Mouse (Mus musculus): Measurements from ENCODE around the gene Ash1l. TPM values are rescaled to one million over a fixed set of nuclear protein-coding genes. Genes with fewer than 3 reads are reported as not detected.

Gene Ash1l
- total and polyA plus RNA-seq, 3 experiments: 9.6 to 22.2 (median 12.8) TPM

- peak; percentile 70; the same call in 1 of the 2 replicates for TF ChIP-seq BHLHE40 (IDR thresholded peaks at IDR 0.05; ENCODE audit: borderline replicate concordance, low read depth, low read length)
- no peak for TF ChIP-seq ZKSCAN1 (IDR thresholded peaks at IDR 0.05; ENCODE audit: low read depth, low read length)
- peak; percentile 31; the same call in 1 of the 2 replicates for TF ChIP-seq POLR2AphosphoS5 (IDR thresholded peaks at IDR 0.05; ENCODE audit: borderline replicate concordance, low read depth, low read length)
- TF ChIP-seq CHD2 (IDR thresholded peaks at IDR 0.05; ENCODE audit: low read length): no peak
- peak; percentile 98 for TF ChIP-seq ZMIZ1 (IDR thresholded peaks at IDR 0.05; ENCODE audit: low read depth, low read length)
- TF ChIP-seq MAZ (IDR thresholded peaks at IDR 0.05; ENCODE audit: low read depth, low read length): peak; percentile 87; the same call in 1 of the 2 replicates
- TF ChIP-seq TCF12 (IDR thresholded peaks at IDR 0.05; ENCODE audit: low read depth, low read length): peak; percentile 73
Observed at GRCm38 (mm10) chr3:88913511-88914383, 36.7 kb upstream of the Ash1l start, which contains the start of gene Msto1 (continued).

GRCm38 (mm10) chr3:88914384-88914810 lies 36.0 kb upstream of the Ash1l start:
- H3K9ac ChIP-seq (ENCODE audit: control insufficient read depth, low read depth, low read length, poor library complexity, severe bottlenecking): peak overlapping the region; percentile 80
- TF ChIP-seq CTCF (IDR thresholded peaks at IDR 0.05 in 2 of 3, conservative IDR thresholded peaks at IDR 0.05 in 1 of 3; ENCODE audit: control insufficient read depth in 1 of 3, insufficient read depth in 1 of 3, low read depth in 2 of 3, low read length in 3 of 3, poor library complexity in 1 of 3, severe bottlenecking in 1 of 3): no peak
- peak; percentile 63 for TF ChIP-seq GATA1 (IDR thresholded peaks at IDR 0.05; ENCODE audit: low read depth, low read length)
- TF ChIP-seq CHD1 (IDR thresholded peaks at IDR 0.05; ENCODE audit: low read depth, low read length): peak; percentile 88; the same call in 1 of the 2 replicates
- no peak for TF ChIP-seq MXI1 (IDR thresholded peaks at IDR 0.05; ENCODE audit: low read depth, low read length)
- TF ChIP-seq EP300 (IDR thresholded peaks at IDR 0.05; ENCODE audit: low read depth in 1 of 2, low read length in 2 of 2): no peak
- TF ChIP-seq SMC3 (IDR thresholded peaks at IDR 0.05; ENCODE audit: low read depth, low read length): no peak
- TF ChIP-seq RCOR1 (IDR thresholded peaks at IDR 0.05; ENCODE audit: low read depth, low read length): peak; percentile 88
- no peak for DNase-seq (ENCODE audit: low read depth, low spot score)
- peaks cover 0 to 9% of the 10 kb centered on the region in 2 experiments; a peak in 2 of 4 replicates for H3K36me3 ChIP-seq (ENCODE audit: control insufficient read depth in 1 of 2, insufficient read depth in 2 of 2, low read length in 2 of 2)
- H3K27me3 ChIP-seq (ENCODE audit: control insufficient read depth in 1 of 2, insufficient read depth in 2 of 2, low read length in 2 of 2): no peaks in the 10 kb centered on the region
- H3K4me1 ChIP-seq (ENCODE audit: control insufficient read depth in 1 of 2, insufficient read depth in 2 of 2, low read length in 2 of 2): peaks cover 0 to 12% of the 10 kb centered on the region in 2 experiments; a peak in 1 of 4 replicates
- H3K4me3 ChIP-seq (ENCODE audit: control insufficient read depth in 1 of 2, insufficient read depth in 1 of 2, low read depth in 2 of 2, low read length in 2 of 2): peak overlapping the region; percentile 67 to 81
- H3K27ac ChIP-seq (ENCODE audit: control insufficient read depth, low read depth, low read length): peak overlapping the region; percentile 79
- no peaks in the 10 kb centered on the region for H3K9me3 ChIP-seq (replicated peaks; ENCODE audit: insufficient read depth, low read length)
- H3K79me2 ChIP-seq (ENCODE audit: control insufficient read depth, insufficient read depth, low read length, poor library complexity): peaks cover 13% of the 10 kb centered on the region

- H3K4me3 ChIP-seq (ENCODE audit: control insufficient read depth in 1 of 2, insufficient read depth in 1 of 2, low read depth in 2 of 2, low read length in 2 of 2): no peak overlapping the region
- TF ChIP-seq UBTF (IDR thresholded peaks at IDR 0.05; ENCODE audit: borderline replicate concordance, insufficient read depth, low read depth, low read length): no peak
- no peak for TF ChIP-seq CHD2 (IDR thresholded peaks at IDR 0.05; ENCODE audit: low read length)
- no peak for TF ChIP-seq MEF2A (IDR thresholded peaks at IDR 0.05; ENCODE audit: extremely low read depth, insufficient replicate concordance, low read depth, low read length, poor library complexity, severe bottlenecking)
- no peak for TF ChIP-seq ZC3H11A (IDR thresholded peaks at IDR 0.05; ENCODE audit: low read depth, low read length)
- TF ChIP-seq RAD21 (IDR thresholded peaks at IDR 0.05; ENCODE audit: low read depth, low read length): no peak
- no peak for TF ChIP-seq JUND (IDR thresholded peaks at IDR 0.05; ENCODE audit: low read depth, low read length)
- no peak for TF ChIP-seq SIN3A (IDR thresholded peaks at IDR 0.05; ENCODE audit: low read length)
- TF ChIP-seq TBP (IDR thresholded peaks at IDR 0.05; ENCODE audit: low read depth, low read length): no peak
- TF ChIP-seq NELFE (IDR thresholded peaks at IDR 0.05; ENCODE audit: low read depth, low read length): no peak
- TF ChIP-seq ZMIZ1 (IDR thresholded peaks at IDR 0.05; ENCODE audit: low read depth, low read length): no peak
- no peak for TF ChIP-seq HCFC1 (IDR thresholded peaks at IDR 0.05; ENCODE audit: low read depth, low read length)
- no peak for TF ChIP-seq POLR2A (IDR thresholded peaks at IDR 0.05; ENCODE audit: control insufficient read depth in 1 of 2, insufficient read depth in 1 of 2, low read depth in 1 of 2, low read length in 2 of 2, poor library complexity in 1 of 2)
- no peak for TF ChIP-seq ELF1 (IDR thresholded peaks at IDR 0.05; ENCODE audit: low read depth, low read length)
- no peak for TF ChIP-seq EP300 (IDR thresholded peaks at IDR 0.05; ENCODE audit: low read depth in 1 of 2, low read length in 2 of 2)
- no peak for TF ChIP-seq MXI1 (IDR thresholded peaks at IDR 0.05; ENCODE audit: low read depth, low read length)
- TF ChIP-seq USF1 (IDR thresholded peaks at IDR 0.05; ENCODE audit: low read depth, low read length): no peak
- TF ChIP-seq CHD1 (IDR thresholded peaks at IDR 0.05; ENCODE audit: low read depth, low read length): no peak
- no peak for TF ChIP-seq BHLHE40 (IDR thresholded peaks at IDR 0.05; ENCODE audit: borderline replicate concordance, low read depth, low read length)
- peaks cover under 1% of the 10 kb centered on the region; the same call in 1 of the 2 replicates for H3K79me2 ChIP-seq (ENCODE audit: control insufficient read depth, insufficient read depth, low read length, poor library complexity)
- DNase-seq (ENCODE audit: low read depth, low spot score): no peak
- peaks cover 13 to 15% of the 10 kb centered on the region in 2 experiments for H3K36me3 ChIP-seq (ENCODE audit: control insufficient read depth in 1 of 2, insufficient read depth in 2 of 2, low read length in 2 of 2)
- no peaks in the 10 kb centered on the region for H3K27me3 ChIP-seq (ENCODE audit: control insufficient read depth in 1 of 2, insufficient read depth in 2 of 2, low read length in 2 of 2)
- H3K4me1 ChIP-seq (ENCODE audit: control insufficient read depth in 1 of 2, insufficient read depth in 2 of 2, low read length in 2 of 2): peaks cover 9 to 18% of the 10 kb centered on the region in 2 experiments
- H3K27ac ChIP-seq (ENCODE audit: control insufficient read depth, low read depth, low read length): no peak overlapping the region
- H3K9me3 ChIP-seq (replicated peaks; ENCODE audit: insufficient read depth, low read length): no peaks in the 10 kb centered on the region
- H3K9ac ChIP-seq (ENCODE audit: control insufficient read depth, low read depth, low read length, poor library complexity, severe bottlenecking): no peak overlapping the region
Observed at GRCm38 (mm10) chr3:88918981-88919380, 31.4 kb upstream of the Ash1l start.
